Mouse (Mus musculus): ENCODE data around the gene Rela.

GRCm38 (mm10) chr19:5664669-5665257 is 27.5 kb downstream of the Rela start:
- TF ChIP-seq CTCF (IDR thresholded peaks at IDR 0.05; ENCODE audit: low read depth) (no peak), EP300 (optimal IDR thresholded peaks at IDR 0.05) (no peak)

Measured in stomach, postnatal 0 days (tissue).